Mouse (Mus musculus) stomach, embryonic 14.5 days (tissue): ENCODE results near the gene Rab3a. TPM values are rescaled to one million over a fixed set of nuclear protein-coding genes. Genes with fewer than 3 reads are reported as not detected.

ENCODE experiments used
- ATAC-seq: fragments of 200-750 bp; cut with Nextera tagmentation; 2 replicates; pipeline ENCODE4 v1.8.0; 2017; ENCODE audit warnings: low read depth, moderate TSS enrichment; ENCODE audit not compliant: insufficient number of reproducible peaks, insufficient read depth, low FRiP score
- H3K27ac ChIP-seq: fragments of 300-500 bp; sonication (generic); 2 replicates; pipeline ENCODE4 v1.5.1; 2014; ENCODE audit warnings: mild to moderate bottlenecking, low read length, moderate library complexity, mixed read lengths
- H3K27me3 ChIP-seq: fragments of 300-500 bp; sonication (generic); 2 replicates; pipeline ENCODE4 v1.6.1; 2014; ENCODE audit warnings: low read length, control low read depth, mixed read lengths; ENCODE audit not compliant: control insufficient read depth, insufficient read depth
- H3K36me3 ChIP-seq: fragments of 300-500 bp; sonication (generic); 2 replicates; pipeline ENCODE4 v1.6.1; 2014; ENCODE audit warnings: mild to moderate bottlenecking, control low read depth, low read length, moderate library complexity, mixed read lengths; ENCODE audit not compliant: control insufficient read depth, insufficient read depth
- H3K4me1 ChIP-seq: fragments of 300-500 bp; sonication (generic); 2 replicates; pipeline ENCODE4 v1.6.1; 2014; ENCODE audit warnings: low read length, control low read depth, mixed read lengths; ENCODE audit not compliant: control insufficient read depth, insufficient read depth
- H3K4me2 ChIP-seq: fragments of 300-500 bp; sonication (generic); replicated peaks from 2 replicates; pipeline ENCODE4 v1.6.1; 2014; ENCODE audit warnings: low read depth, low read length, control low read depth
- H3K4me3 ChIP-seq: fragments of 300-500 bp; sonication (generic); 2 replicates; pipeline ENCODE4 v1.5.1; 2014; ENCODE audit warnings: low read depth, low read length, control low read depth
- H3K9ac ChIP-seq: fragments of 300-500 bp; sonication (generic); replicated peaks from 2 replicates; pipeline ENCODE4 v1.6.1; 2014; ENCODE audit warnings: low read depth, mild to moderate bottlenecking, control low read depth, low read length, moderate library complexity, mixed read lengths
- H3K9me3 ChIP-seq: fragments of 300-500 bp; sonication (generic); 2 replicates; pipeline ENCODE4 v1.6.1; 2016; ENCODE audit warnings: low read depth, low read length, control low read depth; ENCODE audit not compliant: control insufficient read depth
- WGBS: fragments of 180-500 bp; shearing (Covaris S2); extraction: QIAGEN DNeasy Blood & Tissue Kit; methylation state at CpG from one replicate; pipeline ENCODE4 v1.1.7; 2014; 5-methylcytosine and 5-hydroxymethylcytosine counted together
- polyA plus RNA-seq: library from polyadenylated mRNA; unstranded; fragments of >200 nt; fragmentation: Nextera tagmentation; extraction: Ambion mirVana; gene quantifications from 2 replicates; pipeline ENCODE4 v1.2.1, GENCODE M21; 2014

The Rab3a gene
- polyA plus RNA-seq = 27.0 and 28.7 TPM in 2 replicates

GRCm38 (mm10) chr8:70754043-70754870, at the start of gene Rab3a:
Rab3a (plus strand) TSS chr8:70754679.
- Histone ChIP-seq H3K36me3 (peaks cover 21% of the 10 kb centered on the region), H3K27me3 (no peaks in the 10 kb centered on the region), H3K9ac (peak within 1 kb of the TSS; percentile 69), H3K4me3 (peak within 1 kb of the TSS; percentile 77), H3K27ac (peak within 1 kb of the TSS; percentile 78), H3K4me1 (peaks cover 19% of the 10 kb centered on the region), H3K9me3 (no peaks in the 10 kb centered on the region), H3K4me2 (peak within 1 kb of the TSS; percentile 94)
- 8% methylated on average over 37 of the region's 37 CpGs for WGBS
- ATAC-seq = peak; percentile 98

DNA sequence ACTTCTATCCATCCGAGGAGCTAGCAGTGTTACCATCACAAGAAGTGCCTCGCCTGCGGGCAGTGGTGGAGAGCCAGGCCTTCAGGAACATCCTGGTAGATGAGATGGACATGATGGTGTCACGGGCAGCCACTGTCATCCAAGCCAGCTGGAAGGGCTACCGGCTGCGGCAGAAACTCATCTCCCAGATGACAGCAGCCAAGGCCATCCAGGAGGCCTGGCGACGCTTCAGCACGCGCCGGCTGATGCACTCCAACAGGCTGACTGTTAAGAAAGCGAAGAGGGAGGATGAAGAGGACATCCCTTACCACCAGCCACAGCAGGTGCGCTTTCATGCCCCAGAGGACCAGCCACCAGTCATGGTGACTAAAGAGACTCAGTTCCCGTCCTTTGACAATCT, 46.2 kb upstream of the Rab3a start:
- H3K9me3 ChIP-seq = no peaks in the 10 kb centered on the region
- no peaks in the 10 kb centered on the region for H3K4me1 ChIP-seq
- no peak overlapping the region for H3K27ac ChIP-seq
- no peak overlapping the region for H3K4me3 ChIP-seq
- peaks cover 6% of the 10 kb centered on the region; the same call in 1 of the 2 replicates for H3K36me3 ChIP-seq
- H3K9ac ChIP-seq = no peak overlapping the region
- no peak for ATAC-seq
- H3K27me3 ChIP-seq = no peaks in the 10 kb centered on the region
- no peak overlapping the region for H3K4me2 ChIP-seq
- WGBS = 89% methylated on average over 14 of the region's 14 CpGs

GRCm38 (mm10) chr8:70709794-70710193, 44.7 kb upstream of the Rab3a start:
- Histone ChIP-seq H3K4me3 (no peak overlapping the region), H3K9ac (no peak overlapping the region), H3K9me3 (no peaks in the 10 kb centered on the region), H3K27ac (no peak overlapping the region), H3K4me1 (no peaks in the 10 kb centered on the region), H3K4me2 (no peak overlapping the region), H3K27me3 (no peaks in the 10 kb centered on the region), H3K36me3 (no peaks in the 10 kb centered on the region)
- no peak for ATAC-seq
- WGBS = 87% methylated on average over 9 of the region's 9 CpGs

GRCm38 (mm10) chr8:70710296-70710695, 44.2 kb upstream of the Rab3a start:
- H3K4me2 ChIP-seq = no peak overlapping the region
- H3K9ac ChIP-seq = no peak overlapping the region
- H3K27ac ChIP-seq = no peak overlapping the region
- H3K4me3 ChIP-seq = no peak overlapping the region
- no peaks in the 10 kb centered on the region for H3K27me3 ChIP-seq
- no peaks in the 10 kb centered on the region for H3K36me3 ChIP-seq
- no peak for ATAC-seq
- no peaks in the 10 kb centered on the region for H3K4me1 ChIP-seq
- no peaks in the 10 kb centered on the region for H3K9me3 ChIP-seq
- WGBS = 93% methylated on average over 1 of the region's 1 CpGs

DNA sequence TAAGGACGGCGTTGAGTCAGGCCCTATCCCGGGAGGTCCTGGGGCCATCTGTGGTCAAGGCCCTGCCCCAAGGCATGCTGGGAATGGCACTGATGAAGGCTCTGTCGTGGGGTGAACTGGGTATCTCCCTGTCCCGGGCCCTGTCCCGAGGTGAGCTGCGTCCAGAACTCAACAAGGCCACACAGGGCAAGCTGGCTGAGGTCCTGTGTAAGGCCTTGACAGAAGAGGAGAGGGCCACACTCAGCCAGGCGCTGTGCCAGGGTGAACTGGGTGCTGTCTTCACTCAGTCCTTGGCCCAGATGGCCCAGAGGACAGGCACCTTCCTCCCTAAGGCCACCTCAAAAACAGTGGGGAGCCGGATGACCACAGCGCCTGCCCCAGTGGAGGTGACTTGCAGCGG, 43.4 kb upstream of the Rab3a start:
- Histone ChIP-seq H3K9ac (no peak overlapping the region), H3K27ac (no peak overlapping the region), H3K36me3 (no peaks in the 10 kb centered on the region), H3K27me3 (no peaks in the 10 kb centered on the region), H3K9me3 (no peaks in the 10 kb centered on the region), H3K4me1 (no peaks in the 10 kb centered on the region), H3K4me3 (no peak overlapping the region), H3K4me2 (no peak overlapping the region)
- no peak for ATAC-seq
- WGBS = 83% methylated on average over 11 of the region's 11 CpGs

DNA sequence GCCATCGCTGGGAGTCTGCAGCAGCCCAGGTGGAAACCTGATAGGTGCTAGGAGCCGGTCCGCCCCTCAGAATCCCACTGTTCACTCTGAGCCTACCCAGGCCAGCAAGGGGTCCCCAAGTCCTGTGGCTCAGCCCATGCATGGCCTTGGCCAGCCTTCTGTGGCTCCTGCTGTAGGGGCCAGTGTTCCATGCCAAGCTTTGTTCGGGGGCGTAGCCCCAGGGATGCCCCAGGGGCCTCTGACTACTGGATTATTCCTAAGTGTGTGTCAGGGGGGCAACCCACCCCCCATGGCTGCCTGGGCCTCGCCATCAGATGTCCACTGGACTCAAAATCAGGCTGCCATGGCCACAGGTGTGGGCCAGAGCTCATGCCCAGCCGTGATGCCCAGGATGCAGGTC, 40.5 kb upstream of the Rab3a start:
- H3K9me3 ChIP-seq = no peaks in the 10 kb centered on the region
- no peaks in the 10 kb centered on the region for H3K27me3 ChIP-seq
- no peak overlapping the region for H3K4me2 ChIP-seq
- H3K36me3 ChIP-seq = no peaks in the 10 kb centered on the region
- H3K27ac ChIP-seq = no peak overlapping the region
- H3K4me3 ChIP-seq = no peak overlapping the region
- H3K9ac ChIP-seq = no peak overlapping the region
- WGBS = 79% methylated on average over 7 of the region's 7 CpGs
- no peak for ATAC-seq
- no peaks in the 10 kb centered on the region for H3K4me1 ChIP-seq

- no peaks in the 10 kb centered on the region for H3K4me1 ChIP-seq
- no peaks in the 10 kb centered on the region for H3K9me3 ChIP-seq
- 44% methylated on average over 2 of the region's 2 CpGs for WGBS
- no peaks in the 10 kb centered on the region for H3K36me3 ChIP-seq
- H3K27ac ChIP-seq = no peak overlapping the region
- no peak overlapping the region for H3K9ac ChIP-seq
- no peak overlapping the region for H3K4me3 ChIP-seq
- H3K27me3 ChIP-seq = no peaks in the 10 kb centered on the region
- H3K4me2 ChIP-seq = no peak overlapping the region
- ATAC-seq = no peak
These were observed 39.4 kb upstream of the Rab3a start for GRCm38 (mm10) chr8:70715086-70715485.

DNA sequence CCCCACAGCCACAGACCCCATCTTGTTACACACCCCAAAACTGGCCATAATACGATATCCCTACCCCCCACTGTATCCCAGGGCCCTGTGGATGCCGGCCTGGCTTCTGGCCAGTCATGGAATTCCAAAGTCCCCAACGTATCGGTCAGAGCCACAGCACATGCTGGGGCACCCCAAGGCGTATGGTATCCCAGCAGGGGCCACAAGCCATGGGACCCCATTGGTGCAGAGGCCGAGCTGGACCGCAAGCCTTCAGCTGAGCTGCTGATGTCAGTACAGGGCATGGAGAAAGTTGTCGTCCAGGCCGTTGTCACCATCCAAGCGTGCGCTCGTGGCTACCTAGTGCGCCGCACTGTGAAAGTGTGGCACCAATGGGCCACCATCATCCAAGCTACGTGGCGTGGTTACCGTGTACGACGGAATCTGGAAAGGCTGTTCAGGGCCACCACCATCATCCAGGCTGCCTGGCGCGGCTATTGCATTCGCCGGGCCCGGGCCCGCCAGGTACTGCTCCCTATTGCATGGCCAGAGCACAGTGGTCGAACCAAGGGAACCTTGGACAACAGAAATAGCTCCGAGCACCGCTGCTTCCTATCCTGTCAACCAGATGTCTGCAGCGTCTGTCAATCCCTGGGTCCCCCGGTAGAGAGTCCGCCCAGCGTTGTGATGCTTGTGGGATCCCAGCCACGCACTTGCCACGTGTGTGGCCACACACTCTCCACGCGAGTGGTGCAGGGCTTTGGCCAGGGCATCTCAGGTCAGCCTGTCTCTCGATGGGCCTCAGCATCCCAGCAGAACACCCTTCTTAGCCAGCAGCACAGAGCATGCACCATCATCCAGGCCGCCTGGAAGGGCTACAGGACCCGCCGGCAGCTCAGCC, 37.7 kb upstream of the Rab3a start:
- no peaks in the 10 kb centered on the region for H3K4me1 ChIP-seq
- H3K36me3 ChIP-seq = no peaks in the 10 kb centered on the region
- no peak for ATAC-seq
- WGBS = 79% methylated on average over 40 of the region's 40 CpGs
- H3K4me3 ChIP-seq = no peak overlapping the region
- H3K9ac ChIP-seq = no peak overlapping the region
- H3K4me2 ChIP-seq = no peak overlapping the region
- no peaks in the 10 kb centered on the region for H3K27me3 ChIP-seq
- no peak overlapping the region for H3K27ac ChIP-seq
- H3K9me3 ChIP-seq = no peaks in the 10 kb centered on the region
